Mouse (Mus musculus) bone marrow, adult 2 months (tissue): ENCODE results near the gene Rabggtb.

Source experiments
- CTCF ChIP-seq: fragments of 200-500 bp; IDR thresholded peaks from 2 replicates; pipeline ENCODE4 v1.5.1; 2011; ENCODE audit warnings: low read length, control low read depth; ENCODE audit not compliant: control insufficient read depth, insufficient read depth
- POLR2A ChIP-seq: fragments of 200-500 bp; IDR thresholded peaks from 2 replicates; pipeline ENCODE4 v1.6.1; 2011; ENCODE audit warnings: low read depth, mild to moderate bottlenecking, control low read depth, low read length, borderline replicate concordance; ENCODE audit not compliant: control insufficient read depth

GRCm38 (mm10) chr3:153944335-153944990, 31.7 kb upstream of the Rabggtb start, which contains the start of gene Acadm:
- peak; percentile 94 for TF ChIP-seq POLR2A
- no peak for TF ChIP-seq CTCF
